Mouse (Mus musculus) heart, embryonic 12.5 days (tissue): ENCODE measurements at regions not wholly inside any gene's neighbourhood (a gene's known extent, or its start where the extent isn't known, plus 50 kb on each side); places are given as distances from the start of the nearest gene placed in this dataset.

Experiments
- ATAC-seq: fragments of 200-750 bp; cut with Nextera tagmentation; 2 replicates; pipeline ENCODE4 v1.8.0; 2017; ENCODE audit warnings: moderate TSS enrichment, moderate library complexity; ENCODE audit not compliant: insufficient number of reproducible peaks, low FRiP score
- H3K27ac ChIP-seq: fragments of 300-500 bp; sonication (generic); 2 replicates; pipeline ENCODE4 v1.5.1; 2016; ENCODE audit warnings: mild to moderate bottlenecking, moderate library complexity; ENCODE audit not compliant: poor library complexity, severe bottlenecking
- H3K27me3 ChIP-seq: fragments of 300-500 bp; sonication (generic); replicated peaks from 2 replicates; pipeline ENCODE4 v1.6.1; 2016; ENCODE audit warnings: mild to moderate bottlenecking, moderate library complexity
- H3K36me3 ChIP-seq: fragments of 300-500 bp; sonication (generic); 2 replicates; pipeline ENCODE4 v1.6.1; 2016; ENCODE audit warnings: mild to moderate bottlenecking, moderate library complexity
- H3K4me1 ChIP-seq: fragments of 300-500 bp; sonication (generic); replicated peaks from 2 replicates; pipeline ENCODE4 v1.6.1; 2016; ENCODE audit warnings: mild to moderate bottlenecking
- H3K4me2 ChIP-seq: fragments of 300-500 bp; sonication (generic); 2 replicates; pipeline ENCODE4 v1.6.1; 2016; ENCODE audit warnings: mild to moderate bottlenecking, moderate library complexity
- H3K4me3 ChIP-seq: fragments of 300-500 bp; sonication (generic); 2 replicates; pipeline ENCODE4 v1.5.1; 2016; ENCODE audit warnings: mild to moderate bottlenecking
- H3K9ac ChIP-seq: fragments of 300-500 bp; sonication (generic); 2 replicates; pipeline ENCODE4 v1.6.1; 2016; ENCODE audit warnings: mild to moderate bottlenecking, moderate library complexity
- H3K9me3 ChIP-seq: fragments of 300-500 bp; sonication (generic); replicated peaks from 2 replicates; pipeline ENCODE4 v1.6.1; 2016; ENCODE audit warnings: mild to moderate bottlenecking, moderate library complexity
- WGBS: fragments of 180-500 bp; shearing (Covaris S2); methylation state at CpG from one replicate; pipeline ENCODE4 v1.1.7; 2016; 5-methylcytosine and 5-hydroxymethylcytosine counted together

GRCm38 (mm10) chr9:116280146-116280545 lies 105.0 kb upstream of the Tgfbr2 start:
- Histone ChIP-seq H3K4me2 (no peak overlapping the region), H3K9me3 (no peaks in the 10 kb centered on the region), H3K27me3 (no peaks in the 10 kb centered on the region), H3K4me3 (no peak overlapping the region), H3K4me1 (peaks cover 12% of the 10 kb centered on the region), H3K9ac (no peak overlapping the region), H3K27ac (no peak overlapping the region), H3K36me3 (no peaks in the 10 kb centered on the region)
- 85% methylated on average over 5 of the region's 5 CpGs for WGBS
- no peak for ATAC-seq

- no peak overlapping the region for H3K4me3 ChIP-seq
- WGBS = 85% methylated on average over 8 of the region's 8 CpGs
- peaks cover 11% of the 10 kb centered on the region for H3K4me1 ChIP-seq
- no peak overlapping the region for H3K27ac ChIP-seq
- no peaks in the 10 kb centered on the region for H3K9me3 ChIP-seq
- no peak overlapping the region for H3K4me2 ChIP-seq
- H3K27me3 ChIP-seq = no peaks in the 10 kb centered on the region
- H3K36me3 ChIP-seq = no peaks in the 10 kb centered on the region
- no peak for ATAC-seq
- H3K9ac ChIP-seq = no peak overlapping the region
Observed at GRCm38 (mm10) chr9:116278862-116279261, 103.7 kb upstream of the Tgfbr2 start.

- Histone ChIP-seq H3K4me3 (no peak overlapping the region), H3K9me3 (no peaks in the 10 kb centered on the region), H3K4me2 (no peak overlapping the region), H3K4me1 (peaks cover 11% of the 10 kb centered on the region), H3K36me3 (no peaks in the 10 kb centered on the region), H3K27me3 (no peaks in the 10 kb centered on the region), H3K9ac (no peak overlapping the region), H3K27ac (no peak overlapping the region)
- WGBS = 79% methylated on average over 3 of the region's 3 CpGs
- ATAC-seq = no peak
Observed at GRCm38 (mm10) chr9:116277736-116278135, 102.6 kb upstream of the Tgfbr2 start.

GRCm38 (mm10) chr9:116276141-116276540 lies 101.0 kb upstream of the Tgfbr2 start:
- no peaks in the 10 kb centered on the region for H3K27me3 ChIP-seq
- WGBS = 72% methylated on average over 2 of the region's 2 CpGs
- ATAC-seq = no peak

GRCm38 (mm10) chr9:116272446-116272845 lies 97.3 kb upstream of the Tgfbr2 start:
- H3K27me3 ChIP-seq = no peaks in the 10 kb centered on the region
- H3K9me3 ChIP-seq = no peaks in the 10 kb centered on the region
- no peak overlapping the region for H3K9ac ChIP-seq
- no peak overlapping the region for H3K4me2 ChIP-seq
- no peak overlapping the region for H3K4me3 ChIP-seq
- H3K27ac ChIP-seq = no peak overlapping the region
- H3K36me3 ChIP-seq = no peaks in the 10 kb centered on the region
- H3K4me1 ChIP-seq = no peaks in the 10 kb centered on the region
- no peak for ATAC-seq
- 63% methylated on average over 2 of the region's 2 CpGs for WGBS

More at GRCm38 (mm10) chr9:116276141-116276540, 101.0 kb upstream of the Tgfbr2 start:
- peaks cover 2% of the 10 kb centered on the region for H3K4me1 ChIP-seq
- H3K4me2 ChIP-seq = no peak overlapping the region
- H3K36me3 ChIP-seq = no peaks in the 10 kb centered on the region
- H3K4me3 ChIP-seq = no peak overlapping the region
- no peaks in the 10 kb centered on the region for H3K9me3 ChIP-seq
- no peak overlapping the region for H3K9ac ChIP-seq
- no peak overlapping the region for H3K27ac ChIP-seq

GRCm38 (mm10) chr9:116270417-116270828 lies 95.3 kb upstream of the Tgfbr2 start:
- Histone ChIP-seq H3K9ac (no peak overlapping the region), H3K27me3 (no peaks in the 10 kb centered on the region), H3K27ac (no peak overlapping the region), H3K4me2 (no peak overlapping the region), H3K4me3 (no peak overlapping the region), H3K36me3 (no peaks in the 10 kb centered on the region), H3K9me3 (no peaks in the 10 kb centered on the region), H3K4me1 (0 out of 2 replicates have a peak, but pooled peaks cover 5% of the 10 kb centered on the region)
- no peak for ATAC-seq
- 67% methylated on average over 6 of the region's 6 CpGs for WGBS

GRCm38 (mm10) chr9:116267411-116267810 lies 92.3 kb upstream of the Tgfbr2 start:
- H3K27ac ChIP-seq = no peak overlapping the region
- 76% methylated on average over 4 of the region's 4 CpGs for WGBS
- no peak for ATAC-seq
- no peaks in the 10 kb centered on the region for H3K9me3 ChIP-seq
- no peaks in the 10 kb centered on the region for H3K36me3 ChIP-seq
- H3K4me3 ChIP-seq = no peak overlapping the region
- H3K4me1 ChIP-seq = peaks cover 9% of the 10 kb centered on the region; the same call in 1 of the 2 replicates
- no peaks in the 10 kb centered on the region for H3K27me3 ChIP-seq
- no peak overlapping the region for H3K9ac ChIP-seq
- H3K4me2 ChIP-seq = no peak overlapping the region

GRCm38 (mm10) chr9:116263833-116264232 lies 88.7 kb upstream of the Tgfbr2 start:
- no peak overlapping the region for H3K4me3 ChIP-seq
- no peaks in the 10 kb centered on the region for H3K36me3 ChIP-seq
- peaks cover 9% of the 10 kb centered on the region; the same call in 1 of the 2 replicates for H3K4me1 ChIP-seq
- no peak for ATAC-seq
- H3K27me3 ChIP-seq = no peaks in the 10 kb centered on the region
- H3K4me2 ChIP-seq = no peak overlapping the region
- H3K27ac ChIP-seq = no peak overlapping the region
- H3K9me3 ChIP-seq = 0 out of 2 replicates have a peak, but pooled peaks cover 2% of the 10 kb centered on the region
- 61% methylated on average over 7 of the region's 7 CpGs for WGBS
- no peak overlapping the region for H3K9ac ChIP-seq

- no peak for ATAC-seq
- peaks cover 2% of the 10 kb centered on the region; the same call in 1 of the 2 replicates for H3K9me3 ChIP-seq
- H3K4me3 ChIP-seq = no peak overlapping the region
- H3K27ac ChIP-seq = no peak overlapping the region
- H3K9ac ChIP-seq = no peak overlapping the region
- H3K36me3 ChIP-seq = no peaks in the 10 kb centered on the region
- no peaks in the 10 kb centered on the region for H3K27me3 ChIP-seq
- H3K4me1 ChIP-seq = peaks cover 3% of the 10 kb centered on the region; the same call in 1 of the 2 replicates
- no peak overlapping the region for H3K4me2 ChIP-seq
- WGBS = 66% methylated on average over 10 of the region's 10 CpGs
Observed at GRCm38 (mm10) chr9:116259569-116259968, 84.4 kb upstream of the Tgfbr2 start.

- Histone ChIP-seq H3K27ac (no peak overlapping the region; the same call in 1 of the 2 replicates), H3K9ac (no peak overlapping the region; the same call in 1 of the 2 replicates), H3K4me1 (peaks cover 13% of the 10 kb centered on the region), H3K4me3 (no peak overlapping the region), H3K9me3 (peaks cover 4% of the 10 kb centered on the region; the same call in 1 of the 2 replicates), H3K36me3 (no peaks in the 10 kb centered on the region), H3K27me3 (no peaks in the 10 kb centered on the region), H3K4me2 (no peak overlapping the region)
- WGBS = 53% methylated on average over 15 of the region's 15 CpGs
- ATAC-seq = no peak
Observed at GRCm38 (mm10) chr9:116253546-116253945, 78.4 kb upstream of the Tgfbr2 start.

- Histone ChIP-seq H3K4me1 (peaks cover 13% of the 10 kb centered on the region), H3K4me2 (no peak overlapping the region), H3K9me3 (peaks cover 4% of the 10 kb centered on the region; the same call in 1 of the 2 replicates), H3K36me3 (no peaks in the 10 kb centered on the region), H3K27ac (no peak overlapping the region), H3K4me3 (no peak overlapping the region), H3K27me3 (no peaks in the 10 kb centered on the region), H3K9ac (no peak overlapping the region)
- no peak for ATAC-seq
- WGBS = 77% methylated on average over 8 of the region's 8 CpGs
Observed at GRCm38 (mm10) chr9:116252788-116253187, 77.6 kb upstream of the Tgfbr2 start.

- Histone ChIP-seq H3K36me3 (no peaks in the 10 kb centered on the region), H3K4me1 (peaks cover 21% of the 10 kb centered on the region), H3K4me2 (no peak overlapping the region), H3K9ac (no peak overlapping the region), H3K27ac (no peak overlapping the region), H3K9me3 (0 out of 2 replicates have a peak, but pooled peaks cover 4% of the 10 kb centered on the region), H3K27me3 (no peaks in the 10 kb centered on the region), H3K4me3 (no peak overlapping the region)
- 71% methylated on average over 2 of the region's 2 CpGs for WGBS
- ATAC-seq = no peak
Observed at GRCm38 (mm10) chr9:116249791-116250190, 74.6 kb upstream of the Tgfbr2 start.
